Mouse (Mus musculus) stomach, postnatal 0 days (tissue): ENCODE measurements at regions not wholly inside any gene's neighbourhood (a gene's known extent, or its start where the extent isn't known, plus 50 kb on each side); places are given as distances from the start of the nearest gene placed in this dataset.

Source experiments
- CTCF ChIP-seq: IDR thresholded peaks from 2 replicates; pipeline ENCODE4 v1.5.1; 2016; ENCODE audit warnings: antibody characterized with exemption, low read depth, mild to moderate bottlenecking, moderate library complexity
- EP300 ChIP-seq: optimal IDR thresholded peaks from 2 replicates; pipeline ENCODE3; 2016; ENCODE audit warnings: antibody characterized with exemption

GRCm38 (mm10) chr2:61503594-61503993 is 74.8 kb upstream of the Tank start:
- TF ChIP-seq EP300 (no peak), CTCF (no peak)
